23 mouse cellular contexts compared by ENCODE assay signal in genomic region chr5:107965355-107965991, GRCm38 (mm10). TPM values are rescaled to one million over a fixed set of nuclear protein-coding genes. Genes with fewer than 3 reads are reported as not detected.
A peak's percentile ranks its signal among the peaks of the same experiment; 100 is the strongest.
DNase-seq lines count a peak whose midpoint lies in the region; ATAC-seq and TF ChIP-seq lines count a peak whose summit lies in the region.
"Had no signal": no experiment of that assay in that cellular context is flagged by ENCODE, and none has a peak within 500 bp of the region (broad histone marks: within the 10 kb centered on the region; RNA-seq: fewer than 3 reads in every experiment).

No protein-coding gene starts in this region.

- no peak overlapping the region for H3K4me2 ChIP-seq in kidney, embryonic 15.5 days
- H3K4me2 ChIP-seq in kidney, embryonic 14.5 days (replicated peaks; ENCODE audit: low read depth, low read length): no peak overlapping the region
- no peak overlapping the region for H3K4me2 ChIP-seq in liver, postnatal 0 days (ENCODE audit: low read depth, low read length)
- no peak overlapping the region for H3K4me2 ChIP-seq in forebrain, embryonic 13.5 days
- H3K4me2 ChIP-seq: heart, embryonic 15.5 days had no signal

- TF ChIP-seq EP300 in MEL (IDR thresholded peaks at IDR 0.05; ENCODE audit: low read depth in 1 of 2, low read length in 2 of 2): peak; percentile 49 to 56
- no peak for TF ChIP-seq EP300 in liver, postnatal 0 days (IDR thresholded peaks at IDR 0.05; ENCODE audit: low read depth)

- no peak overlapping the region for H3K4me3 ChIP-seq in kidney, embryonic 15.5 days (replicated peaks)
- H3K4me3 ChIP-seq in kidney, embryonic 14.5 days (ENCODE audit: low read length): no peak overlapping the region
- peak overlapping the region; percentile 40 to 41 for H3K4me3 ChIP-seq in MEL (ENCODE audit: control insufficient read depth in 1 of 2, insufficient read depth in 1 of 2, low read depth in 2 of 2, low read length in 2 of 2)
- H3K4me3 ChIP-seq in liver, postnatal 0 days (ENCODE audit: low read depth, low read length): no peak overlapping the region
- H3K4me3 ChIP-seq in forebrain, embryonic 13.5 days: no peak overlapping the region
- H3K4me3 ChIP-seq: heart, embryonic 15.5 days; left cerebral cortex, adult 2 months; limb, embryonic 10.5 days; midbrain, embryonic 10.5 days had no signal

- H3K79me2 ChIP-seq in MEL (ENCODE audit: control insufficient read depth, insufficient read depth, low read length, poor library complexity): peaks cover 5% of the 10 kb centered on the region

- no peak for ATAC-seq in kidney, embryonic 15.5 days (replicated peaks; ENCODE audit: low FRiP score)
- no peak for ATAC-seq in kidney, embryonic 14.5 days (ENCODE audit: low FRiP score, low TSS enrichment)
- no peak for ATAC-seq in liver, postnatal 0 days
- no peak for ATAC-seq in forebrain, embryonic 13.5 days
- ATAC-seq: hindbrain, postnatal 0 days had no signal

- peak; percentile 78 for DNase-seq in MEL (ENCODE audit: low read depth, low spot score)
- DNase-seq in liver: peak; percentile 57
- DNase-seq in liver, postnatal 0 days: no peak
- DNase-seq in layer of hippocampus, postnatal 10 days (ENCODE audit: low spot score in 2 of 2): no peak
- DNase-seq: adrenal gland, postnatal 36 days; cerebellum, adult 18-20 months; cerebellum, postnatal 36 days; heart, adult 18-20 months; kidney, adult 18-20 months; kidney, postnatal 14 days; lung, adult 18-20 months; lung, postnatal 14 days; retina, postnatal 1 day; right cerebral cortex, postnatal 4 days; thymus, postnatal 25 days had no signal

- H3K27ac ChIP-seq in kidney, embryonic 15.5 days: 0 out of 2 replicates have a peak overlapping the region, but pooled peaks have one; percentile 13
- H3K27ac ChIP-seq in kidney, embryonic 14.5 days (ENCODE audit: low read depth, low read length): no peak overlapping the region
- peak overlapping the region; percentile 89 for H3K27ac ChIP-seq in MEL (ENCODE audit: control insufficient read depth, low read depth, low read length)
- peak overlapping the region; percentile 67 for H3K27ac ChIP-seq in liver, postnatal 0 days (ENCODE audit: low read depth)
- H3K27ac ChIP-seq in forebrain, embryonic 13.5 days: no peak overlapping the region
- H3K27ac ChIP-seq: heart, embryonic 15.5 days; hindbrain, postnatal 0 days; left cerebral cortex, adult 2 months; limb, embryonic 10.5 days; midbrain, embryonic 10.5 days had no signal

- TF ChIP-seq POLR2A in MEL (IDR thresholded peaks at IDR 0.05; ENCODE audit: control insufficient read depth in 1 of 2, insufficient read depth in 1 of 2, low read depth in 1 of 2, low read length in 2 of 2, poor library complexity in 1 of 2): no peak

- no peaks in the 10 kb centered on the region for H3K9me3 ChIP-seq in kidney, embryonic 15.5 days (replicated peaks)
- no peaks in the 10 kb centered on the region for H3K9me3 ChIP-seq in kidney, embryonic 14.5 days (ENCODE audit: control insufficient read depth, low read length)
- H3K9me3 ChIP-seq in MEL (replicated peaks; ENCODE audit: insufficient read depth, low read length): no peaks in the 10 kb centered on the region
- H3K9me3 ChIP-seq in liver, postnatal 0 days (ENCODE audit: low read length): no peaks in the 10 kb centered on the region
- H3K9me3 ChIP-seq in forebrain, embryonic 13.5 days (replicated peaks): no peaks in the 10 kb centered on the region
- H3K9me3 ChIP-seq: heart, embryonic 15.5 days; limb, embryonic 10.5 days; midbrain, embryonic 10.5 days had no signal

- 71% methylated on average over 9 of the region's 9 CpGs for WGBS in kidney, embryonic 15.5 days
- 70% methylated on average over 9 of the region's 9 CpGs for WGBS in kidney, embryonic 14.5 days
- WGBS in liver, postnatal 0 days (ENCODE audit: insufficient replicate concordance): 60% methylated on average over 9 of the region's 9 CpGs
- 78% methylated on average over 9 of the region's 9 CpGs for WGBS in forebrain, embryonic 13.5 days

- H3K27me3 ChIP-seq in kidney, embryonic 15.5 days: no peaks in the 10 kb centered on the region
- H3K27me3 ChIP-seq in kidney, embryonic 14.5 days (ENCODE audit: control insufficient read depth, insufficient read depth, low read length): no peaks in the 10 kb centered on the region
- H3K27me3 ChIP-seq in MEL (ENCODE audit: control insufficient read depth in 1 of 2, insufficient read depth in 2 of 2, low read length in 2 of 2): no peaks in the 10 kb centered on the region
- no peaks in the 10 kb centered on the region for H3K27me3 ChIP-seq in liver, postnatal 0 days (ENCODE audit: insufficient read depth, low read length)
- no peaks in the 10 kb centered on the region for H3K27me3 ChIP-seq in forebrain, embryonic 13.5 days
- H3K27me3 ChIP-seq: heart, embryonic 15.5 days had no signal

- TF ChIP-seq CTCF in MEL (IDR thresholded peaks at IDR 0.05 in 2 of 3, conservative IDR thresholded peaks at IDR 0.05 in 1 of 3; ENCODE audit: control insufficient read depth in 1 of 3, insufficient read depth in 1 of 3, low read depth in 2 of 3, low read length in 3 of 3, poor library complexity in 1 of 3, severe bottlenecking in 1 of 3): no peak
- TF ChIP-seq CTCF in liver, postnatal 0 days (IDR thresholded peaks at IDR 0.05; ENCODE audit: low read depth): no peak

- H3K4me1 ChIP-seq in kidney, embryonic 15.5 days: peaks cover 18% of the 10 kb centered on the region
- peaks cover 5% of the 10 kb centered on the region; the same call in 1 of the 2 replicates for H3K4me1 ChIP-seq in kidney, embryonic 14.5 days (ENCODE audit: control insufficient read depth, insufficient read depth, low read length)
- H3K4me1 ChIP-seq in MEL (ENCODE audit: control insufficient read depth in 1 of 2, insufficient read depth in 2 of 2, low read length in 2 of 2): peaks cover 47 to 57% of the 10 kb centered on the region in 2 experiments
- H3K4me1 ChIP-seq in liver, postnatal 0 days (ENCODE audit: insufficient read depth): peaks cover 47% of the 10 kb centered on the region
- H3K4me1 ChIP-seq in forebrain, embryonic 13.5 days: peaks cover 9% of the 10 kb centered on the region
- H3K4me1 ChIP-seq: limb, embryonic 10.5 days had no signal

- no peak overlapping the region for H3K9ac ChIP-seq in kidney, embryonic 15.5 days
- H3K9ac ChIP-seq in kidney, embryonic 14.5 days (ENCODE audit: low read depth, low read length): no peak overlapping the region
- peak overlapping the region; percentile 66 for H3K9ac ChIP-seq in MEL (ENCODE audit: control insufficient read depth, low read depth, low read length, poor library complexity, severe bottlenecking)
- no peak overlapping the region for H3K9ac ChIP-seq in liver, postnatal 0 days (replicated peaks)
- H3K9ac ChIP-seq in forebrain, embryonic 13.5 days: no peak overlapping the region
- H3K9ac ChIP-seq: heart, embryonic 15.5 days had no signal

- no peak for TF ChIP-seq RAD21 in MEL (IDR thresholded peaks at IDR 0.05; ENCODE audit: low read depth, low read length)

- H3K36me3 ChIP-seq in kidney, embryonic 15.5 days: no peaks in the 10 kb centered on the region
- no peaks in the 10 kb centered on the region for H3K36me3 ChIP-seq in kidney, embryonic 14.5 days (ENCODE audit: control insufficient read depth, insufficient read depth, low read length)
- H3K36me3 ChIP-seq in MEL (ENCODE audit: control insufficient read depth in 1 of 2, insufficient read depth in 2 of 2, low read length in 2 of 2): peaks cover 0 to 66% of the 10 kb centered on the region in 2 experiments; a peak in 2 of 4 replicates
- no peaks in the 10 kb centered on the region for H3K36me3 ChIP-seq in liver, postnatal 0 days (replicated peaks; ENCODE audit: insufficient read depth, low read length)
- H3K36me3 ChIP-seq in forebrain, embryonic 13.5 days (ENCODE audit: poor library complexity, severe bottlenecking): no peaks in the 10 kb centered on the region
- H3K36me3 ChIP-seq: heart, embryonic 15.5 days; limb, embryonic 10.5 days; midbrain, embryonic 10.5 days had no signal

TF ChIP-seq in MEL, 35 proteins besides CTCF, POLR2A, EP300 and RAD21 (continues in another document):
- TF ChIP-seq GATA1 (IDR thresholded peaks at IDR 0.05; ENCODE audit: low read depth, low read length) (peak; percentile 64), SIN3A (IDR thresholded peaks at IDR 0.05; ENCODE audit: low read length) (peak; percentile 45; the same call in 1 of the 2 replicates), SMC3 (IDR thresholded peaks at IDR 0.05; ENCODE audit: low read depth, low read length) (no peak), RCOR1 (IDR thresholded peaks at IDR 0.05; ENCODE audit: low read depth, low read length) (peak; percentile 29; the same call in 1 of the 2 replicates), E2F4 (IDR thresholded peaks at IDR 0.05; ENCODE audit: borderline replicate concordance, low read depth, low read length) (no peak), MXI1 (IDR thresholded peaks at IDR 0.05; ENCODE audit: low read depth, low read length) (0 out of 2 replicates have a peak, but pooled peaks have one; percentile 34), MYC (IDR thresholded peaks at IDR 0.05; ENCODE audit: low read depth, low read length) (no peak), POLR2AphosphoS5 (IDR thresholded peaks at IDR 0.05; ENCODE audit: borderline replicate concordance, low read depth, low read length) (no peak), ZNF384 (IDR thresholded peaks at IDR 0.05; ENCODE audit: low read depth, low read length) (peak; percentile 93), BHLHE40 (IDR thresholded peaks at IDR 0.05; ENCODE audit: borderline replicate concordance, low read depth, low read length) (no peak), MAFK (IDR thresholded peaks at IDR 0.05; ENCODE audit: borderline replicate concordance, low read depth, low read length) (no peak), NELFE (IDR thresholded peaks at IDR 0.05; ENCODE audit: low read depth, low read length) (no peak), POLR2AphosphoS2 (IDR thresholded peaks at IDR 0.05; ENCODE audit: low read length) (no peak), TCF12 (IDR thresholded peaks at IDR 0.05; ENCODE audit: low read depth, low read length) (peak; percentile 68), MEF2A (IDR thresholded peaks at IDR 0.05; ENCODE audit: extremely low read depth, insufficient replicate concordance, low read depth, low read length, poor library complexity, severe bottlenecking) (no peak), UBTF (IDR thresholded peaks at IDR 0.05; ENCODE audit: borderline replicate concordance, insufficient read depth, low read depth, low read length) (no peak)

RNA-seq across cellular contexts. Expression of gene Fam69a, which starts 21.4 kb away (rescaled TPM):
- polyA plus RNA-seq in kidney, embryonic 15.5 days (2015; fragmentation: Nextera tagmentation; extraction: Ambion mirVana): 19.1 and 21.3 TPM in 2 replicates
- polyA plus RNA-seq in kidney, embryonic 14.5 days (2014; fragmentation: Nextera tagmentation; extraction: Ambion mirVana): 18.3 and 22.0 TPM in 2 replicates
- total RNA-seq in MEL (2012; rRNA removed): 8.0 and 10.6 TPM in 2 replicates
- 1 to 10 TPM in 1 of 2 experiments, not detected in 1; 8.5 TPM for polyA plus RNA-seq in MEL (2012; ENCODE audit: insufficient read depth in 1 of 2, insufficient read length in 2 of 2, low read depth in 1 of 2, low replicate concordance in 2 of 2, missing spikeins in 1 of 2)
- polyA plus RNA-seq in liver, postnatal 0 days (2015; fragmentation: Nextera tagmentation; extraction: Ambion mirVana): 8.3 and 9.0 TPM in 2 replicates
- polyA plus RNA-seq in forebrain, embryonic 13.5 days (2015; fragmentation: Nextera tagmentation; extraction: Ambion mirVana): 23.8 and 25.5 TPM in 2 replicates
- 10 to 100 TPM; 55.2 to 60.1 TPM for total RNA-seq in layer of hippocampus, postnatal 10 days (2021)

Comparison
In these comparisons a context has a peak if more than half of its experiments do, and no peak if none do; other contexts are left out.
1. H3K27ac ChIP-seq: peak in kidney, embryonic 15.5 days (single experiment), MEL (single experiment) and liver, postnatal 0 days (single experiment); none in kidney, embryonic 14.5 days (single experiment) and forebrain, embryonic 13.5 days (single experiment).
2. DNase-seq: peak in MEL (single experiment) and liver (single experiment); none in liver, postnatal 0 days (single experiment) and layer of hippocampus, postnatal 10 days (0 of 2).
3. H3K4me3 ChIP-seq: peak in MEL (2 of 2); none in kidney, embryonic 15.5 days (single experiment), kidney, embryonic 14.5 days (single experiment), liver, postnatal 0 days (single experiment) and forebrain, embryonic 13.5 days (single experiment).